Mouse (Mus musculus): Measurements from ENCODE around the gene Thsd4. TPM values are rescaled to one million over a fixed set of nuclear protein-coding genes. Genes with fewer than 3 reads are reported as not detected.

Gene Thsd4
- total and polyA plus RNA-seq, 2 experiments from 2014 or later = 4.8 to 45.0 TPM

DNA sequence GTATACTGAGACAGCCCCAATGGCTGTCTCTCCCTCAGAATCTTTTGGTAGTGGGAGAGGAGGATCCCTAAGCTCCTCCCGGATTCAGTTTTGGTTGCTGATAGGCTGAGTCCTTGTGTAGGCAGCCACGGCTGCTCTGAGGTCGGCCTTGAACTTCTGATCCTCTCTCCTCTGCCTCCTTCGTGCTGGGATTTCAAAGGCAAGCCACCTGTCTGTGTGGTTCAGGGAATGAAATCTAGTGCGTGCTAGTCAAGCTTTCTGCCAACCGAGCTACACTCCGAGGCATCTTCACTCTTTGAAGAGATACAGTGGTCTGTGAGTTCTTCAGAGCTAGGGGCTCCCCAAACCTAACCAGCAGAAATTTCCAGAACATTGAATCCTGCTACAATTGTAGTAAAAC, 568.3 kb downstream of the Thsd4 start:
- Histone ChIP-seq H3K4me2 (ENCODE audit: low read depth, low read length) (no peak overlapping the region), H3K27me3 (ENCODE audit: control insufficient read depth, insufficient read depth, low read length) (no peaks in the 10 kb centered on the region), H3K27ac (ENCODE audit: low read depth) (no peak overlapping the region), H3K36me3 (replicated peaks; ENCODE audit: control insufficient read depth, insufficient read depth, low read length) (no peaks in the 10 kb centered on the region), H3K4me3 (ENCODE audit: low read depth, low read length) (no peak overlapping the region), H3K4me1 (ENCODE audit: control insufficient read depth, insufficient read depth) (peaks cover 9% of the 10 kb centered on the region; the same call in 1 of the 2 replicates), H3K9ac (replicated peaks; ENCODE audit: low read depth, low read length) (no peak overlapping the region), H3K9me3 (replicated peaks; ENCODE audit: control insufficient read depth, low read length) (no peaks in the 10 kb centered on the region)
- TF ChIP-seq CTCF (IDR thresholded peaks at IDR 0.05; ENCODE audit: low read depth) (no peak), EP300 (IDR thresholded peaks at IDR 0.05; ENCODE audit: low read depth) (no peak)
- WGBS = 85% methylated on average over 7 of the region's 7 CpGs
- DNase-seq (ENCODE audit: low spot score) = no peak
- no peak for ATAC-seq (ENCODE audit: insufficient read depth, low read depth)

DNA sequence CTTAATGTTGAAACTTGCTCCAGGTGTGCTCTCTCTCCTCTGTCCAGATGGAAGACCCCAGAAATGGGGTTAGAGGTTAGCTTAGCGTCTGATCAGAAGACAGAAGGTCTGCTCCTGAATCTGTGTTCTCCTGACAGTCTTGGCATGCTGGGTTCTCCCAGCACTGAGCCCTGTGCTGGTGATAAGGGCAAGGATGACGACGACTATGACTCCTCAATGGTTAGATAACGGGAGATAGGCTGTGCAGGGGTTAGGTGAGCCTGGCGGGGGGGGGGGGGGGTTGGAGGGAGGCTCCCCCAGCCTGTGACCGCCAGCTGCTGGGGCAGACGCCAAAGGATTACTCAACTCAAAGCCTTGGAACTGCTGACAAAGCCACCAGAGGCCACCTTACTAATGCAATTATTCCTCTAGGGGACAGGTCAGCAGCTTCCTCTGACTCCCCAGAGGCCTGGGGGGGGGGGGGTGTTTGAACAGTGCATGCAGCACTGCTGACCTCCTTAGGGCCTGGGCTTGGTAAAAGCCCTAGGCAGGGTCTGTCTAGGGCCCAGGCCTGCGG, 569.3 kb downstream of the Thsd4 start:
- TF ChIP-seq CTCF (IDR thresholded peaks at IDR 0.05; ENCODE audit: low read depth) = no peak
- TF ChIP-seq EP300 (IDR thresholded peaks at IDR 0.05; ENCODE audit: low read depth) = no peak
- H3K27ac ChIP-seq (ENCODE audit: low read depth) = no peak overlapping the region
- WGBS = 41% methylated on average over 8 of the region's 8 CpGs

DNA sequence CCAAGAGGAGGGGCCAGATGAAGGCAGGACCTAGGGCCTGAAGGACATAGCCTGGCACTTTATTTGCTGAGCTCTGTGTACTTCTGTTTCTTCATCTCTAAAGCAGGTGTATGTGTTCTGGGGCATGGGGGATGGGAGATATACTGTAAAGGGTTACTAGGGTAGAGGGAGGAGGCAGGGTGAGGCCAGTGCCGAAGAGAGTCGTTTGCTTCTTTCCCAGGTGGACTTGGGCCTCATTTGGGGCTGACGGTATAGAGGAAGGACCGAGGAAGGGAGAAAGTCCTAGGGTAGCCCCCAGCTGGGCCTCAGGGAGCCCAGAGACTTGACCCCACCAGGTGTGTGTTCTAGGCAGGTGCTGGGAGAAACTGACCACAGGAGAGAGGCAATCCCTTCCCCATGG, 569.9 kb downstream of the Thsd4 start:
- no peak overlapping the region for H3K4me3 ChIP-seq (ENCODE audit: low read depth, low read length)
- TF ChIP-seq EP300 (IDR thresholded peaks at IDR 0.05; ENCODE audit: low read depth) (no peak), CTCF (IDR thresholded peaks at IDR 0.05; ENCODE audit: low read depth) (no peak)
- ATAC-seq (ENCODE audit: insufficient read depth, low read depth) (no peak), DNase-seq (ENCODE audit: low spot score) (no peak)
- H3K36me3 ChIP-seq (replicated peaks; ENCODE audit: control insufficient read depth, insufficient read depth, low read length) = no peaks in the 10 kb centered on the region
- WGBS = 66% methylated on average over 4 of the region's 4 CpGs
- no peak overlapping the region for H3K9ac ChIP-seq (replicated peaks; ENCODE audit: low read depth, low read length)
- H3K4me1 ChIP-seq (ENCODE audit: control insufficient read depth, insufficient read depth) = peaks cover 9% of the 10 kb centered on the region; the same call in 1 of the 2 replicates
- no peak overlapping the region for H3K27ac ChIP-seq (ENCODE audit: low read depth)
- no peaks in the 10 kb centered on the region for H3K9me3 ChIP-seq (replicated peaks; ENCODE audit: control insufficient read depth, low read length)
- H3K4me2 ChIP-seq (ENCODE audit: low read depth, low read length) = no peak overlapping the region
- no peaks in the 10 kb centered on the region for H3K27me3 ChIP-seq (ENCODE audit: control insufficient read depth, insufficient read depth, low read length)

More for the DNA sequence above, 569.3 kb downstream of the Thsd4 start:
- no peak for ATAC-seq (ENCODE audit: insufficient read depth, low read depth)
- H3K4me2 ChIP-seq (ENCODE audit: low read depth, low read length) = no peak overlapping the region
- H3K27me3 ChIP-seq (ENCODE audit: control insufficient read depth, insufficient read depth, low read length) = no peaks in the 10 kb centered on the region
- H3K4me1 ChIP-seq (ENCODE audit: control insufficient read depth, insufficient read depth) = peaks cover 9% of the 10 kb centered on the region; the same call in 1 of the 2 replicates
- no peak overlapping the region for H3K9ac ChIP-seq (replicated peaks; ENCODE audit: low read depth, low read length)
- DNase-seq (ENCODE audit: low spot score) = no peak
- H3K4me3 ChIP-seq (ENCODE audit: low read depth, low read length) = no peak overlapping the region
- no peaks in the 10 kb centered on the region for H3K9me3 ChIP-seq (replicated peaks; ENCODE audit: control insufficient read depth, low read length)
- no peaks in the 10 kb centered on the region for H3K36me3 ChIP-seq (replicated peaks; ENCODE audit: control insufficient read depth, insufficient read depth, low read length)

DNA sequence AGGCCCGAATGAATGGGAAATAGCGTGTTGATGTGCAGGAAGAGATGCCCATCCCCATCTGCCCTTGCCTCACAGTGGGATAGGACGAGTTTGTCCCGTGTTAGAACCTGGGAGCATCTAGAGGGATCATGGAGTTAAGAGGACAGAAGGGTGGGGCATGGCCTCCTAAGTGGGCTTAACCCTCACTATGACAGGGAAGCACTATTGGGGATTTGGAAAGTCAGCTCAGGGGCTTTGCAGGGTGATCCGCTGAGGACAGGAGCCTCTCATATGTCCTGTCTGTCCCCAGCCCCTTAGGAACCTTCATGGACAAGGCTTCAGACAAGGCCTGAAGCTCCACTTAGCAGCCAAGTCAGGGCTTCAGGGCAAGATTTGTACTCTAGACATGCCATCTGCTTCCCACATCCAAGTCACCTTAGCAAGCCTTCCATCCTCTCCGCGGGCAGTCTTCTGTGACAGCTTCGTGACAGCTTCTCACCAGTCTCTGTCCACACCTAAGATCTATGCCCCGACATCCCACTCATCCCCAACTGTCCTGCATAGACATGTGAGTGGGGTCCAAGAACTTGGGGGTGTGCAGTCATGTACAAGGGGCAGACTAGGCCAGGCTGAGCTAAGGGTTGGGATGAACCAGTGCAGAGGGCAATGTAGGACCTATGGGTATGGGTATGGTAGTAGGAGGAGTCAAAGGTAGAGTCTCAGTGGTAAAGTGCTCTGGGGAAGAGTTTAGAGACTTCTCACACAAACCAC, 570.7 kb downstream of the Thsd4 start:
- no peak overlapping the region for H3K9ac ChIP-seq (replicated peaks; ENCODE audit: low read depth, low read length)
- WGBS = 88% methylated on average over 9 of the region's 9 CpGs
- DNase-seq (ENCODE audit: low spot score) = no peak

DNA sequence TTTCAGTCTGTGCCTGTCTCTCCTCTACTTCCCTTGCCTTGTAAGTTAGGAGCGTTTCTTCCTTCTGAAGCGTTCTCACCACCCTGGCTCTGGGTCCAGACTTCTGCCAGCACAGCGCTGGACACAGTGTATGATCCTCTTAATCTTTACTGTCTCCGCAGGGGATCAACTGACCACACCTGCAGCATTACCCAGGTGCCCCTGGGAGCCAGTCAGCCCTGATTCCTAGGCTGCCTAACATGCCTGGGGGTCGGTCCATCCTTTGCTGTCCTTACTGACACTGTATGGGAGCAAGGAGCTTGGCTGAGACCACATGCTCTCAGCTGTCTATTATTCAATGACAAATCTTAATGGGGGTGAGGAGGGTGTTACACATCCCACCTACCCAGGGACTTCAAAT, 571.9 kb downstream of the Thsd4 start:
- WGBS = 89% methylated on average over 5 of the region's 5 CpGs
- no peak overlapping the region for H3K4me2 ChIP-seq (ENCODE audit: low read depth, low read length)
- no peak overlapping the region for H3K27ac ChIP-seq (ENCODE audit: low read depth)
- TF ChIP-seq EP300 (IDR thresholded peaks at IDR 0.05; ENCODE audit: low read depth) = no peak
- TF ChIP-seq CTCF (IDR thresholded peaks at IDR 0.05; ENCODE audit: low read depth) = no peak
- H3K36me3 ChIP-seq (replicated peaks; ENCODE audit: control insufficient read depth, insufficient read depth, low read length) = no peaks in the 10 kb centered on the region
- no peak for ATAC-seq (ENCODE audit: insufficient read depth, low read depth)
- H3K4me3 ChIP-seq (ENCODE audit: low read depth, low read length) = no peak overlapping the region
- H3K9ac ChIP-seq (replicated peaks; ENCODE audit: low read depth, low read length) = no peak overlapping the region
- DNase-seq (ENCODE audit: low spot score) = no peak
- H3K27me3 ChIP-seq (ENCODE audit: control insufficient read depth, insufficient read depth, low read length) = no peaks in the 10 kb centered on the region
- no peaks in the 10 kb centered on the region for H3K9me3 ChIP-seq (replicated peaks; ENCODE audit: control insufficient read depth, low read length)
- peaks cover 4% of the 10 kb centered on the region; the same call in 1 of the 2 replicates for H3K4me1 ChIP-seq (ENCODE audit: control insufficient read depth, insufficient read depth)

More for the DNA sequence above, 570.7 kb downstream of the Thsd4 start:
- Histone ChIP-seq H3K9me3 (replicated peaks; ENCODE audit: control insufficient read depth, low read length) (no peaks in the 10 kb centered on the region), H3K4me2 (ENCODE audit: low read depth, low read length) (no peak overlapping the region), H3K27ac (ENCODE audit: low read depth) (no peak overlapping the region), H3K36me3 (replicated peaks; ENCODE audit: control insufficient read depth, insufficient read depth, low read length) (no peaks in the 10 kb centered on the region), H3K27me3 (ENCODE audit: control insufficient read depth, insufficient read depth, low read length) (no peaks in the 10 kb centered on the region), H3K4me3 (ENCODE audit: low read depth, low read length) (no peak overlapping the region), H3K4me1 (ENCODE audit: control insufficient read depth, insufficient read depth) (peaks cover 9% of the 10 kb centered on the region; the same call in 1 of the 2 replicates)
- TF ChIP-seq CTCF (IDR thresholded peaks at IDR 0.05; ENCODE audit: low read depth) (no peak), EP300 (IDR thresholded peaks at IDR 0.05; ENCODE audit: low read depth) (no peak)
- no peak for ATAC-seq (ENCODE audit: insufficient read depth, low read depth)
